Mouse (Mus musculus): ENCODE results near the gene Slc6a5. TPM values are rescaled to one million over a fixed set of nuclear protein-coding genes. Genes with fewer than 3 reads are reported as not detected.
A peak's percentile ranks its signal among the peaks of the same experiment; 100 is the strongest.

Slc6a5 gene
- polyA plus RNA-seq, 2 experiments, result 0.03 TPM; not detected in 1

DNA sequence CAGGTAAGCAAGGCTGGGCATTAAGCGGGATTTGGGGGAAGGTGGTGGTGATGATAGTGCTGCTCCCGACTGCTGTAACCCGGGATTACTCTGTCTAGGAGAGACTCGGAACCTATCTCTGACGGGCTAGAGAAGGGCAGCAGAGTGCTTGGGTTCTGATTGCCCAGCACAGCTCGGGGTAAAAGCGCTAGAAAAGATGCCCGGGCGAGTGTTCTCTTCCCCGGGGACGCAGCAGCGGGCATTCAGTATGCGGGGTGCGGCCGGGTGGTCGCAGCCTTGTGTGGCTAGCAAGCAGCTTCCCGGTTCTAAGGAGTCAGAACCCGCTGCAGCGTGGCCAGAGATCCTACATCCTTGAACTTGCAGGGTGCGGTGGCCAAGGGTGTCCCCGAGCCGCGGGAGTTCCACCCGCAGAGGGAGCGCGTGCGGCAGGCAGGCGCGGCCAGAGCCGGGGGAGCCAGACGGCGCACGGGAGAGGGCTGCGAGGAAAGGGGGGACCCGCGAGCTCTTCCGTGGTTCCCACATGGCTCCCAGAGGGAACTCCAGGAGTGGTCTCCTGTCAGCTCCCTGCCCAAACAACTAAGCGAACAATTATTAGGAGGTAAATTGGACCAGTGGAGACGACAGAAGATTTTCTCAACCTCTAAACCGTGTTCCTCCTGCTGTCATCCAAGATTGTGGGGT, 65.6 kb downstream of the Slc6a5 start:
- ATAC-seq (ENCODE audit: low FRiP score, low read depth), result 0 out of 2 replicates have a peak, but pooled peaks have one; percentile 24
- Histone ChIP-seq H3K4me1 (ENCODE audit: control insufficient read depth, insufficient read depth, low read length) (peaks cover 4% of the 10 kb centered on the region; the same call in 1 of the 2 replicates), H3K36me3 (ENCODE audit: control insufficient read depth, insufficient read depth, low read length) (no peaks in the 10 kb centered on the region), H3K27me3 (ENCODE audit: control insufficient read depth, insufficient read depth, low read length) (peaks cover 62% of the 10 kb centered on the region), H3K9me3 (ENCODE audit: control insufficient read depth, low read length) (no peaks in the 10 kb centered on the region), H3K27ac (replicated peaks; ENCODE audit: low read depth, low read length) (no peak overlapping the region), H3K9ac (ENCODE audit: low read depth, low read length, severe bottlenecking) (peak overlapping the region; percentile 45; the same call in 1 of the 2 replicates), H3K4me2 (replicated peaks; ENCODE audit: low read depth, low read length, severe bottlenecking) (peak overlapping the region; percentile 88), H3K4me3 (replicated peaks; ENCODE audit: low read length) (peak overlapping the region; percentile 45)
- TF ChIP-seq POLR2A (IDR thresholded peaks at IDR 0.05; ENCODE audit: borderline replicate concordance, extremely low read depth, insufficient read depth, insufficient read length), result no peak
- WGBS, result under 1% methylated on average over 37 of the region's 40 CpGs
- no peak for DNase-seq (ENCODE audit: low spot score)

DNA sequence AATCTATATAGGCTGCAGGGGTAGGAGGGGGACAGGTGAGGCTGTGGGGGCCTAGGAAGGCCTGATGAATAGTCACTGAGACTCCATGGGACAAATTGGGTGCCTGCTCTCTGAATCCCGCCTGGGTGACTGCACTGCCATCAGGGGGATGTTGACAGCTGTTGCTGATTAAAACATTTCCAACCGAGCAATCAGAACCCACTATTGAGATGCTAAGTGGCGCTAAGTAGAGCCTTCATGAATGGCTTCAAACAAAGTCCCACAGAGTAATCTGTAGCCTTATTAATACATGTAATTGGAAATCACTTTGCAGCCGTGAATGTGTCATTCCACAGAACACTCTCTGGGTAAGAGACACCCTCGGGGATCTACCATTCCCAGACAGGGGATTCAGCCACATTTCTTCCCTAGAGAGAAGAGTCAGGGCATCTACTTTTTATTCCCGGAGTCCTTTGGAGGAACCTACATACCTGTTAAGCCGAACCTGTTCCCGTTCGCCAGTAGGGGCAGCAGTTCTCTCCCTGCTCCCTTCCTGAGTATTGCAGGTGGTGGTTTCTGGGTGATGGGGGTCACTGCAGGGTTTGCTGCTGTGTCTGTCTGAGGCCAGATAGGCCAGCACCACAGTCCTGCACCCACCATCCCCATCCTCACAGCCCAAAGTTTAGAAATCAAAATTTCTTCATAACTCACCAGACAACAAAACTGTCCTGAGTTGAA, 71.7 kb downstream of the Slc6a5 start:
- Histone ChIP-seq H3K27ac (replicated peaks; ENCODE audit: low read depth, low read length) (no peak overlapping the region), H3K36me3 (ENCODE audit: control insufficient read depth, insufficient read depth, low read length) (no peaks in the 10 kb centered on the region)
- no peak for DNase-seq (ENCODE audit: low spot score)

DNA sequence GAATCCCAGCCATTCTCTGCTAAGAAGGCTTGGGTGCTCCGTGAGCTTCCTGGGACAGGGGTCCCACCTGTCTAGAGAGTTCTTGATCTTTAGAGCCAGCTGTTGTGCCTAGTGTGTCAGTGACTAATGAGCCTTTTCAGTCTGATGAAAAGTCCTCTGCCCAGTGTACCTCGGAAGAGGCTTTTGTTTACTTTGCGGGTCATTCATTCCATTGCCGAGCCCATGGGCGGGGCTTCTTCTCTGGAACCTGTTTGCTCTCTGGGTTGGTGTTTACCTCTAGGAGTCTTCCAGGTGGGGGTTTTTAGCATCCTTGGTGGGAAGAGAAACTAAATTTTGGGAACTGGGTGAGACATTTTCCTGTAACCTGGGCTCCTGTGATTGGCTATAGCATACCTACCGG, 74.8 kb downstream of the Slc6a5 start:
- H3K9me3 ChIP-seq (ENCODE audit: control insufficient read depth, low read length), result no peaks in the 10 kb centered on the region
- no peak overlapping the region for H3K4me2 ChIP-seq (replicated peaks; ENCODE audit: low read depth, low read length, severe bottlenecking)
- no peak overlapping the region for H3K4me3 ChIP-seq (replicated peaks; ENCODE audit: low read length)
- no peaks in the 10 kb centered on the region for H3K4me1 ChIP-seq (ENCODE audit: control insufficient read depth, insufficient read depth, low read length)
- no peak for TF ChIP-seq POLR2A (IDR thresholded peaks at IDR 0.05; ENCODE audit: borderline replicate concordance, extremely low read depth, insufficient read depth, insufficient read length)
- ATAC-seq (ENCODE audit: low FRiP score, low read depth) (no peak), DNase-seq (ENCODE audit: low spot score) (no peak)
- H3K36me3 ChIP-seq (ENCODE audit: control insufficient read depth, insufficient read depth, low read length), result no peaks in the 10 kb centered on the region
- no peak overlapping the region for H3K27ac ChIP-seq (replicated peaks; ENCODE audit: low read depth, low read length)
- H3K9ac ChIP-seq (ENCODE audit: low read depth, low read length, severe bottlenecking), result no peak overlapping the region
- H3K27me3 ChIP-seq (ENCODE audit: control insufficient read depth, insufficient read depth, low read length), result peaks cover 5% of the 10 kb centered on the region; the same call in 1 of the 2 replicates
- WGBS, result 35% methylated on average over 6 of the region's 6 CpGs

More for the DNA sequence above, 71.7 kb downstream of the Slc6a5 start:
- no peak for ATAC-seq (ENCODE audit: low FRiP score, low read depth)
- WGBS, result 10% methylated on average over 9 of the region's 9 CpGs
- Histone ChIP-seq H3K4me1 (ENCODE audit: control insufficient read depth, insufficient read depth, low read length) (no peaks in the 10 kb centered on the region), H3K4me3 (replicated peaks; ENCODE audit: low read length) (no peak overlapping the region), H3K4me2 (replicated peaks; ENCODE audit: low read depth, low read length, severe bottlenecking) (no peak overlapping the region), H3K9ac (ENCODE audit: low read depth, low read length, severe bottlenecking) (no peak overlapping the region), H3K9me3 (ENCODE audit: control insufficient read depth, low read length) (no peaks in the 10 kb centered on the region), H3K27me3 (ENCODE audit: control insufficient read depth, insufficient read depth, low read length) (peaks cover 28% of the 10 kb centered on the region)
- TF ChIP-seq POLR2A (IDR thresholded peaks at IDR 0.05; ENCODE audit: borderline replicate concordance, extremely low read depth, insufficient read depth, insufficient read length), result no peak

GRCm38 (mm10) chr7:49985947-49986346, 76.0 kb downstream of the Slc6a5 start:
- H3K27ac ChIP-seq (replicated peaks; ENCODE audit: low read depth, low read length), result no peak overlapping the region
- H3K27me3 ChIP-seq (ENCODE audit: control insufficient read depth, insufficient read depth, low read length), result peaks cover 5% of the 10 kb centered on the region; the same call in 1 of the 2 replicates
- H3K36me3 ChIP-seq (ENCODE audit: control insufficient read depth, insufficient read depth, low read length), result no peaks in the 10 kb centered on the region
- H3K4me3 ChIP-seq (replicated peaks; ENCODE audit: low read length), result no peak overlapping the region
- TF ChIP-seq POLR2A (IDR thresholded peaks at IDR 0.05; ENCODE audit: borderline replicate concordance, extremely low read depth, insufficient read depth, insufficient read length), result no peak
- H3K9ac ChIP-seq (ENCODE audit: low read depth, low read length, severe bottlenecking), result no peak overlapping the region
- DNase-seq (ENCODE audit: low spot score) (no peak), ATAC-seq (ENCODE audit: low FRiP score, low read depth) (no peak)
- 93% methylated on average over 8 of the region's 8 CpGs for WGBS
- H3K9me3 ChIP-seq (ENCODE audit: control insufficient read depth, low read length), result no peaks in the 10 kb centered on the region
- H3K4me1 ChIP-seq (ENCODE audit: control insufficient read depth, insufficient read depth, low read length), result no peaks in the 10 kb centered on the region
- no peak overlapping the region for H3K4me2 ChIP-seq (replicated peaks; ENCODE audit: low read depth, low read length, severe bottlenecking)

DNA sequence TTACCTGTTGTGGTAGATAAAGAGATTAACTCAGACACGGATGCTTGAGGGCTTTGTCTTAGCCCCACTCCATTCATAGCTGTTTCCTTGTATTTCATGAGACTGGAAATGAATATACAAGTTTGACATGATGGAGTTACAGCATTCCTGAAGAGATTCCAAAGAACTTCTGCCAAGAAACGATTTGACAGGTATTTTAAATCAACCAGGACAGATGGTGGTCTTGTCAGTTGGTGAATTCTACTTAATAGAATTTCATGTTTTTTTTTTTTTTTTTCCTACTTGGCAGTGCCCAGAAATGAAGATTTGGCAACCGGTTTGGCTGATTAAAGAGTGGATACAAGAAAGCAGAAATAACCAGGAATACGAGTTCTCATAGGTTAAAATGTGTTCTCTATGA, 89.4 kb downstream of the Slc6a5 start:
- no peak for TF ChIP-seq POLR2A (IDR thresholded peaks at IDR 0.05; ENCODE audit: borderline replicate concordance, extremely low read depth, insufficient read depth, insufficient read length)
- H3K27ac ChIP-seq (replicated peaks; ENCODE audit: low read depth, low read length), result no peak overlapping the region
- ATAC-seq (ENCODE audit: low FRiP score, low read depth), result no peak
- DNase-seq (ENCODE audit: low spot score), result no peak
- H3K9me3 ChIP-seq (ENCODE audit: control insufficient read depth, low read length), result no peaks in the 10 kb centered on the region
- no peak overlapping the region for H3K4me2 ChIP-seq (replicated peaks; ENCODE audit: low read depth, low read length, severe bottlenecking)
- 85% methylated on average over 4 of the region's 4 CpGs for WGBS
- no peak overlapping the region for H3K4me3 ChIP-seq (replicated peaks; ENCODE audit: low read length)
- H3K36me3 ChIP-seq (ENCODE audit: control insufficient read depth, insufficient read depth, low read length), result no peaks in the 10 kb centered on the region
- H3K4me1 ChIP-seq (ENCODE audit: control insufficient read depth, insufficient read depth, low read length), result no peaks in the 10 kb centered on the region
- H3K9ac ChIP-seq (ENCODE audit: low read depth, low read length, severe bottlenecking), result no peak overlapping the region
- H3K27me3 ChIP-seq (ENCODE audit: control insufficient read depth, insufficient read depth, low read length), result no peaks in the 10 kb centered on the region
